Mouse (Mus musculus) heart, adult 11 months (tissue): ENCODE data around the gene Abhd8.

Source experiments
- DNase-seq: peaks from one replicate; pipeline ENCODE4 v3.0.0; 2022

The Abhd8 gene

GRCm38 (mm10) chr8:71477196-71477845 is 13.9 kb upstream of the Abhd8 start:
- peak; percentile 94 for DNase-seq

GRCm38 (mm10) chr8:71476099-71476940 is 12.9 kb upstream of the Abhd8 start:
- DNase-seq = peak; percentile 99

- DNase-seq = peak; percentile 95
Measured at GRCm38 (mm10) chr8:71475702-71476075, 12.2 kb upstream of the Abhd8 start.

- peak; percentile 94 for DNase-seq
Measured at GRCm38 (mm10) chr8:71474785-71475701, 11.6 kb upstream of the Abhd8 start.

- DNase-seq = peak; percentile 92
Measured at GRCm38 (mm10) chr8:71474344-71474743, 10.9 kb upstream of the Abhd8 start.

GRCm38 (mm10) chr8:71472601-71473386 is 9.3 kb upstream of the Abhd8 start:
- DNase-seq = peak; percentile 90

DNA sequence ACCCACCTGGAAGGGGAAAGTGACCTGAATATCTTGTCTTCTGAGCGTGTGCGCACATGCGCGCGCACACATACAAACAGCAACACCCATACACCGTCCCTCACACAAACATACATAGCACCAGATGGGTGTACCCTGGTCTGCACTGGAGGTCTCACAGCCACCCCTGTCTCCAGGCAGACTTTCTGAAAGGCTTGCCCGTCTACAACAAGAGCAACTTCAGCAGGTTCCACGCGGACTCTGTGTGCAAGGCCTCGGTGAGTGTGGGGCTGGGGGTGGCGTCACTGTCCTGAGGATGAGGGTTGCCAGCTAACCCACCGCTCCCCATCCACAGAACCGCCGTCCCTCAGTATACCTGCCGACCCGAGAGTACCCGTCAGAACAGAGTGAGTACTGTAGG is 8.4 kb upstream of the Abhd8 start:
- peak; percentile 92 for DNase-seq

DNA sequence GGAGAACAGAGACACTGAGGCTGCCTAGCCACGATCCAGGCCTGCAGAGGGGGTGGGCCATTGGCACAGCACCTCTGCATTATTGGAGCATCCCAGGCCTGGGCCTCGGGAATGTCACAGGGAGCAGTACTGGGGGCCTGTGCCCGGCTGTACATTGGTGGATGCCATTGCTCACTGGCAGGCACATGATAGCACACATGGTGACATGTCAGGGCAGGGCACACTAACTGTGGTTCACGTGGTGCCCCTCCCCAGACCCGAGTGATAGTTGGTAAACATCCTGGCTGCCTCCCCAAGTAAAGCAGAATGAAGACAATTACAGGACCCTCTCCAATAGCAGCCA is 7.4 kb upstream of the Abhd8 start:
- peak; percentile 93 for DNase-seq

DNA sequence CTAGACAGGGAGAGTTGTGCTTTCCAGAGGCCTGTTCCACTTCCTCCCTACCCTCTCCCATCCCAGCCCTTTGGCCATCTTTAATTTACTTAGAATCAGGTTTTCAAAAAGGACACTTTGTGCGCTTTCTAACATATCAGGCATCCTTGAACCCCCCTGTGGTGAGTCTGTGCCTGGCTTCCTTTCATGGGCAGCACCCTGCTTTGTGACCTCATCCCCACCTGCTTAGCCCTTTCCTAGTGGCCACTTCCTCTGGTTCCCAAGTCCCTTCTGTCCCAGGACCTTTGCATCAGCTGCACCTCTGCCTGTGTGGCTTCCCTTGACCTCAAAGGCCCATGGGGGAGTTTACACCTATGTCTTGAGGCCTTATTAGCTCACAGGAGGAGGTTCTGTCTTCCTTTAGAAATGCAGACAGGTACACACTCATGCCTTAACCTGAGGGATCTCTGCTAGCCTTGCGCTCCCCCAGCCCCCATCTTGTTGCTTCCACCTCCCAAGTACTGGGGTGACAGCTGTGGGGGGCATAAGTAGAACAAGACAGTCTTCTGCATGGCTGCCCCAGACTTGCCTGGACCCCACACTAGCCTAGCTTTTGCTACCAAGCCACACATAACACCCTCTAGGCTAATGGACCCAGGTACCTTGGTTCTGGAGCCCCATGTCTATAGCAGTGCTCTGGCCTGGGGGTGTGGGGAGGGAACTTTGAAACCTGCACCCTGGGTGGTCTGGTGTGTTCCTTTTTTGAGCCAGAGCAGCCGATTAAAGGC is 6.9 kb upstream of the Abhd8 start:
- DNase-seq = peak; percentile 94

GRCm38 (mm10) chr8:71469411-71469810 is 6.0 kb upstream of the Abhd8 start:
- DNase-seq = peak; percentile 98

DNA sequence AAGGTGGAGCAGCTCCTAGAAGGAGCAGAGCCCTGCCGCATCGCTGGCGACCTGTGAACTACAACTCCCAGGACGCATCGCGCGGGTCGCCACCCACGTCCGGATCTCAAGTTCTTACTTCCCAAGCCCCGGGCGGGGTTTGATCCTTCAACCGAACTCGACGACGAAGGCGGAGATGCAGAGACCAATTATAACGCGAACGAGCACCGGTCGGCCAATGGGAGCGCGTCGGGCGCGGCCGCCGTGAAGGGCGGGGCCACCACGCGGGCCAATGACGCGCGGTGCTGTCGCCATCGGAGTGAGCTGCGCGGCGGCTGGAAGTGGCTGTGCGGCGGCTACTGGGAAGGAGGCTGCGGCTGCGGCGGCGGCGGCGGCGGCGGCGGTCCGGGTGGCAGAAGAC is 5.5 kb upstream of the Abhd8 start, which contains the start of gene Dda1:
Dda1 (plus strand) TSS at position 284 of the 400 bp plus-strand sequence.
- peak; percentile 100 for DNase-seq

DNA sequence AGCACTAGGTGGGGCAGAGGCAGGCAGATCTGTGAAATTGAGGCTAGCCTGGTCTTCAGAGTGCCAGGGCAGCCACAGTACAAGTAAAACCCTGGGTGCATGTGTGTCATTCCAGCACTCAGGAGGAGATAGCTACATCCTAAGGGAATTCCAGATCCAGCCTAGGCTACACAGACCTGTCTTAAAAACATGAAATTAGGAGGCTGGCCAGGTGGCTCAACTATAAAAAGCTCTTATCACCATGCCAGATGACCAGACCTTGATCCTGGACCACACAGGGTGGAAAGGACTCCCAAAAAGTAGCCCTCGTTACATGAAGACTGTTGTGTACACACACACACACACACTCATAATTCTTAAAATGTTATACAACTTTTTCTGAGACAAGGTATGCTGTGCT is 4.5 kb upstream of the Abhd8 start:
- DNase-seq = peak; percentile 91

DNA sequence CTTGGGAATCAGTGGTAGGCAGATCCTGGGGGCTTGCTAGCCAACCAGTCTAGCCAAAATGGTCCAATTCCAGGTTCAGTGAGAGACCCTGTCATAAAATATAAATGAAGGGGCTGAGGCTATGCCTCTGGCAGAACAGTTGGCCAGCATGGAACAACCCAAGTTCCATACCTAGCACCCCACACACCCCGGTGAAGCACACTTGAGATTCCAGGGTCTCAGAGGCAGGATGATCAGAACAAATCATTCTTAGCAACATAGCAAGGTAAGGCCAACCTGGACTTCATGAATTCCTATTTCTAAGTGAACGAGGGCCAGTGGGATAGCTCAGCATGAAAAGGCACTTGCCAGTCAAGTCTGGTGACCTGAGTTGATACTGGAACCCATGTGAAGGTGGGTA is 3.7 kb upstream of the Abhd8 start:
- DNase-seq = peak; percentile 88

GRCm38 (mm10) chr8:71466198-71466597 is 2.7 kb upstream of the Abhd8 start:
- peak; percentile 86 for DNase-seq

DNA sequence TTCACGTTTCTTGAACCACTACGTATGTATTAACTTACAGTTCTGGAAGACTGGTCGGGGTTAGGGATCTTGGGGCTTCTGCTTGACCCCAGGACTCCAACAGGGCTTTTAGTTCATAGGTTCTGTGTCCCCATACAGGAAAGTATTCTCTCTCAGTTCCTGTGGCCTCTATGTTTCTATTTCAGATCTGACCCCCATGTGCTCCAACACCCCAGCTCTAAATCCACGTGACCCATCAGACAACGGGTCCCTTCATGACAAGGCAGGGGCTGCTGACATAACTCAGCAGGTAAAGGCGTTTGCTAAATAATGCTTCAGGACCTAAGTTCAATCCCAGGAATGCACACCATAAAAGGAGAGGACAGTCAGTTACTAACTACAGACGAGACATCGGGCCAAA is 2.3 kb upstream of the Abhd8 start:
- peak; percentile 91 for DNase-seq

- DNase-seq = peak; percentile 100
Measured at GRCm38 (mm10) chr8:71464513-71465500, 1.4 kb upstream of the Abhd8 start, which contains the start of gene Mrpl34. TSS of gene Mrpl34 (plus strand) at chr8:71464959.

- DNase-seq = peak; percentile 98
Measured at GRCm38 (mm10) chr8:71462786-71463185, 669 bp downstream of the Abhd8 start.

DNA sequence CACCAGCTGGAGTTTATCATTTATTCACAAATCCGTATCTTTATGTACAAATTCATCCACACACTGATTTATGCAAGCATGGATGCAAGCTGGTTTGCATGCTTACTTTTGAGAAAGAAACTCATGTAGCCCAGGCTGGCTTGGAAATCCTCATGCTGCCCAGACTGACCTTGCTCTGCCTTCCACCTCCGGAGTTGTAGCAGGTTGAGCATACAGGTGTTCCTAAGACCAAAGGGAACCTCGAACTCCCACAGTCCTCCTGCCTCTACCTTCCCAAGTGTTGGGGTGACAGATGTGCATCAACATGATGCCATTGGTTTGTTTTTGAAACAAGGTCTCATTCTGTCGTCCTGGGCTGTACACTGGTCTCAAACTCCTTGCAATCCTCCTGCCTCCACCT is 1.3 kb downstream of the Abhd8 start:
- peak; percentile 91 for DNase-seq

- DNase-seq = peak; percentile 92
Measured at GRCm38 (mm10) chr8:71461152-71461840, 2.2 kb downstream of the Abhd8 start.

DNA sequence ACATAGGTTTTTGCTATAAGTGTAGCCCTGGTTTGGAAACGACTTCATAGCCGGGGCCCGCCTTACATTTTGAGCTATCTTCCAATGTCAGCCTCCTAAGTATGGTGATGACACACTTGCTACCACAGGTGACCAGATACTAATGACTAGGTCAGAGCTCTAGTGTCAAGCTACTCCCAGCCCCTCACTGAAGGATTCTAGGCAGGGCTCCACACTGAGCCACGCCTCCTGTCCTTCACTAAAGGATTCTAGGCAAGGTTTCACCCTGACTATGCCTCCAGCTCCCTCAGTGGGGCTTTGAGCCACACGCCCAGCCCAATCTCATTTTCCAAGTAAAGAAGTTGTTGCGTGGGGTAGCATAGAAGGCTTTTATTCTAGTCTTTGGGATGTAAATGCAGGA is 2.7 kb downstream of the Abhd8 start:
- DNase-seq = peak; percentile 83
